Mouse (Mus musculus) G1E-ER4 (cell line): Measurements from ENCODE around the gene Znrf2. TPM values are rescaled to one million over a fixed set of nuclear protein-coding genes. Genes with fewer than 3 reads are reported as not detected.

Experiments
- GATA1 ChIP-seq: IDR thresholded peaks from one replicate; pipeline ENCODE4 v1.8.0; 2012; ENCODE audit warnings: low read length, inconsistent platforms
- polyA plus RNA-seq: library from polyadenylated mRNA; stranded (reverse); fragments of >175 nt; gene quantifications from 2 replicates; pipeline ENCODE4 v1.2.3, GENCODE M21; 2012

Gene Znrf2
- polyA plus RNA-seq: 23.2 and 31.3 TPM in 2 replicates

DNA sequence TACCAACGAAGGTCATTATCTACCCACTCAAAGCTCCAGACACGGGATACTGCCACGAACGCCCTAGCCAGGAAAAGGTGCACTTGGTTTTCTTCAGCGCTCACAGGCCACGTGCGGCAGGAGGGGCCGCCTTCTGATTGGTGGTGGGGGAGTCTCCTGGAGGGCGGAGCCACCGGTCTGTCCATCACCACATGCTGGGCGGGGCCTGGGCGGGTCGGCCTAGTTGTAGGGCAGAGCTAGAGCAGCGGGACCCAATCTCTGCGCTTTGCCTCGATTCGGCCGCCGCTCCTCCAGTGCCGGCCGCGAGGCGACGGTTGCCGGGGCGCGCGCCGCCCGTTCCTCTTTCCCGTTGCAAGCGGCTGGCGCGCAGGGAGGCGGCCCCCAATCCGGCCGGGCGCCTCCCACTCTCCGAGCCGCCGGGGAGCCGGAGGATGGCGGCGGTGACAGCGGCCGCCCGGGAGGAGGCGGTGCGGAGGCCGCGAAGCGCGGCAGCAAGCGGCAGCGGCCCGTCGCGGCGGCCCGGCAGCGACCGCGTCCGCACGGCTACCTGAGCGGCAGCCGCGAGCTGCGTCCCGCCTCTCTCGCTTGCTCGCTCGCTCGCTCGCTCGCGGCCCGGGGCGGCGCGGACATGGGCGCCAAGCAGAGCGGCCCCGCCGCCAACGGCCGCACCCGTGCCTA is at the start of gene Znrf2:
Znrf2 (plus strand) TSS at position 529 of the 678 bp plus-strand sequence.
- no peak for TF ChIP-seq GATA1

DNA sequence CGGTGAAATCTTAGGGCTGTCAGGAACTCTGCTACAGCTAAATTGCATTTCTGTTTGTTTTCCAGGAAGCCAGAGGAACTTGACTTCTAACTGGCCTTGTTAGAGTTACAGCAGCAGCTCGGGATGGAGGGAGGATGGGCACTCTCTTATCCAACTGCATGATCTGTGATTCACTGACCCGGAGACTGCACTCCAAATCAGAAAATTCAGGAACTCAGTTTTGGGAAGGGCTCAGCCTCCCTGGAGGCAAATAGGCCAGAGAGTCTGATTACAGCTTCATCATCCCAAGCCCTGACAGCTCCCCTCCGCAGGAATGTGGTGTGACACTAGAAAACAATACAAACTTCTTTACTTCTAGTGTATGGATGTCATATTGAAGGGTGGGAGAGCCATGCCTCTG is 49.0 kb upstream of the Znrf2 start:
- no peak for TF ChIP-seq GATA1

DNA sequence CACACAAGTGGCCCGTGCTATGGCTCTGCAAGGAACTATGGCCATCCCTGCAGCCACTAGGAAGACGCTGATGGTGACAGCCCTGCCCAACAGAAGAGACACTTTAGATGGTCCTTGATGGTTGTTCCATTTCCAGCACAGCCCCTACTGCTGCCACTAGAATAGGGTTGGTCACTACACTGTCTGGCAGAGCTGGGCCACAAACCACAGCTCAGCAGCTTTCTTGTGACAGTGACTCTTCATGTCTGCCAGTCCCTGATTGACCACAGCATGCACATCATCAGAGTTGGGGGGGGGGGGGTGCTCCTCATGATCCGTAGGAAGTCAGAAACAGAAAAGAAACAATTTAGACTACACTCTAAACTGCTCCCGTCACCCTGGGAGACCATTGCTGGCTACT is 46.0 kb upstream of the Znrf2 start:
- TF ChIP-seq GATA1: no peak

GRCm38 (mm10) chr6:54771171-54771570 is 45.5 kb upstream of the Znrf2 start:
- no peak for TF ChIP-seq GATA1

DNA sequence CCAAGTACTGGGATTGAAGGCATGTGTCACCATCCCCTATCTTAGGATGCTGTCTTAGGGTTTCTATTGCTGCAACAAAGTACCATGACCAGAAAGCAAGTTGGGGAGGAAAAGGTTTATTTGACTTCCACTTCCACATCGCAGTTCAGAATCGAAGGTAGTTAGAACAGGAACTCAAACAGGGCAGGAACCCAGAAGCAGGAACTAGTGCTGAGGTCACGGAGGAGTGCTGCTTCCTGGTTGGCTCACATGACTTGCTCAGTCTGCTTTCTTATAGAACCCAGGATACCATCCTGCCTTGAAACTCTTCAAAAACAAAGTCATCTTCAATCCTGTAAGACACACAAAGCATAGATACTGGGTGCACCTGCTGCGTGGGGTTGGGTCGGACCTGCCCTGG is 44.6 kb upstream of the Znrf2 start:
- no peak for TF ChIP-seq GATA1

- TF ChIP-seq GATA1: no peak
Observed at GRCm38 (mm10) chr6:54775739-54776138, 41.0 kb upstream of the Znrf2 start.

DNA sequence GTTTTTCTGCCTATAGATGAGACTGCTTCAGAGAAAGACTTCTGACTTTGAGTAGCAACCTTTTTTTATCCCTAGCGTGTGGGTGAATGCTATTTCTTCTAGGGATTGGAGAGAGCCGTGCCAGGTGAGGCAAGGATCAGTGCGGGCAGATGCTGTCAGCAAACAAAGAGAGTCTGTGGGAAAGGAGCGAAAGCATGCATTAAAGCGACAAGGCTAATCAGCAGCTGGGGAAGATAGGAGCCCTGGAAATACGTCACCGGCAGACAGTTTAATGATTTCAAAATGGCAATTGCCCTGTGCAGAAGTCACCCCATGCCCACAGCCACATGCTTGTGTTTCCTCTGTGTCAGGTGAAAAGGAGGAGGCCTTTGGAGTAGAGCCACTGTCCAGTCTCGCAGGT is 39.1 kb upstream of the Znrf2 start:
- no peak for TF ChIP-seq GATA1

DNA sequence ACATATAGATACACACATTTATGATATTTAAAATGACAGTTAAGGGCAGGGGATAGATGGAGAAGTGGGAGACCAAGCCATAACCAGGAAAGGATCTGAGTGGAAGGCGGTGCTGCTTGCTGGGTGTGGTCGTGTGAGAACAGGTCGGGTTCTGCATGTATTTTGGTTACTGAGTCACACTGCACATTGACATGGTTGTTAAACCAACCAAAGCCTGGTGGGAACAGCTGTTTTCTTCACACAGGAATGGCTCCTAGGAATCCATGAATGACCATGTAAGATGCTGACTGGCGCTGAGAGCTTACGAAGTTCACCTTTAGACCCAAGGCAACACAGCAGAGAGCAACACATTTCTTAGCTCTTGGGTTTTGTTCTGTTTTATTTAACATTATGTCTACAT is 36.7 kb upstream of the Znrf2 start:
- no peak for TF ChIP-seq GATA1

GRCm38 (mm10) chr6:54780569-54781304 is 36.0 kb upstream of the Znrf2 start:
- no peak for TF ChIP-seq GATA1

DNA sequence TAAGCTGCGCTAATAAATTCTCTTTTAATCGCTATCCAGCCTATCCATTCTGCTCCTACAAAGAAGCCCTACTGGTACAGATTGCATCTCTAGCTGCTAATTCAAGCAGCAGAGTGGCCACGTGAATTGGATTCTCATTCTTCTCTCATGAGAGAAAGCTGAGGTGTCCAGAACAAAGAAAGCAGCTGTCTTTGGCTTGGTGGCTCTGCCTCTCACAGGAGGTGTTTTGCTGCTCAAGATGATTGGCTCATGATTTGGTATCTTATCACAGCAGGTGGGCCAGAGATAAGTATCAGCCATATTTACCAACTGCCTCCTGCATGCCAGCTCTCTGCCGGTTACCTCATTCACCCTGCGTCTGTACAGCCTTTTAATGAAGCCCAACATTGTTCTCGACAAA is 34.8 kb upstream of the Znrf2 start:
- no peak for TF ChIP-seq GATA1

GRCm38 (mm10) chr6:54785098-54785730 is 31.5 kb upstream of the Znrf2 start:
- TF ChIP-seq GATA1: no peak

DNA sequence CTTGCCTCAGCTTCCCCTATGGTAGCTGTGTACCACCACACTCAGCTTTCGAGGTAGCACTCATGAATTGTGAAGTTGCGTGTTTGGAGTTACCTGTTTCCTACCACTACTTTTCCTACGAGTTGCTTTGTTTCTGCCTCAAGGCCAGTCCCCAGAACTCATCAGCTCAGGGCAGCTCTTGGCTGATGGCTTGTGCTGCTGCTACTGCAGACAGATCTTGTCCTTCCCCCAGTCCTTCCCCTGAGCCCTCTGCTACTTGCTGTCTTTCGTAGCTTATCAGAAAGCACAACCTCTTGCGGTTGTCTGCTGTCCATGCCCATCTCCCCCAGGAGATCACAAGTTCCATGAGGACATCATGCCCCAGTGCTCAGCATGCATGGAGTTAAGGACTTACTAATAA is 29.9 kb upstream of the Znrf2 start:
- TF ChIP-seq GATA1: no peak

GRCm38 (mm10) chr6:54788493-54788892 is 28.2 kb upstream of the Znrf2 start:
- no peak for TF ChIP-seq GATA1

DNA sequence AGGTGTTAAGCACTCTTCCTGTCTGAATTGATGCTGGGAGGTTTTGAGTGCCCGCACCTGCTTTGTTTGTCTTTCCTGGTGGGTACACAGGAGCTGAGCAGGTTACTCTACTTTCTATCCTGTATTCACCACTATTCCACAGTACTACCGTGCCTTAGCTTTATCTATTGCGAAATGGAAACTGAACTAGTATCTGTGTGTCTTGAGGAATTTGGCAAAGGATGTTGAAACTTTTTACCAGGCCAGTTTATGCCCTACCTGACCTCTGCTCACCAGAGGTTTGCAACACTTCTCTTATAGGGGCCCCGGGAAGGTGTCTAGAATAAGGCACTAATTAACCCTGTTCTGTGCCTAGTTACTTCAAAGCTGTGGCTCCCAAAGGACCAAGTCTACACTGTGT is 27.6 kb upstream of the Znrf2 start:
- no peak for TF ChIP-seq GATA1

DNA sequence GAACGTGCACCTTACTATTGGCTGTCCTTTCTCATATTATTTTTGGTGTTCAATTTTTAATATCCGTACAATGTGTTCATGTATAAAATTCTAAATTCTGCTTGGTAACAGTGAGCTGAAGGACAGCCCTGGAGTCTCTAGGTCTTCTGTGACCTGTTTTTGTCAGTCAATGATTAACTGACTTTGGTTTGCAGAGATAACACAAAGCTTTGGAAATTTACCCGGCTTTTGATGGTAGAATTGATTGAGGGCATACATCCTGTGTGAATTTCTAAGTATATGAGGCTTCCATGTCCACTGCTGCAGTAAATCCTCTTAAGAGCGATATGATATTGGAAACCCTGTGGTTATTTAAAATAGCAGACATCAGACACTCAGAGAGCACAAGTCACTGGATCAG is 26.6 kb upstream of the Znrf2 start:
- TF ChIP-seq GATA1: no peak

DNA sequence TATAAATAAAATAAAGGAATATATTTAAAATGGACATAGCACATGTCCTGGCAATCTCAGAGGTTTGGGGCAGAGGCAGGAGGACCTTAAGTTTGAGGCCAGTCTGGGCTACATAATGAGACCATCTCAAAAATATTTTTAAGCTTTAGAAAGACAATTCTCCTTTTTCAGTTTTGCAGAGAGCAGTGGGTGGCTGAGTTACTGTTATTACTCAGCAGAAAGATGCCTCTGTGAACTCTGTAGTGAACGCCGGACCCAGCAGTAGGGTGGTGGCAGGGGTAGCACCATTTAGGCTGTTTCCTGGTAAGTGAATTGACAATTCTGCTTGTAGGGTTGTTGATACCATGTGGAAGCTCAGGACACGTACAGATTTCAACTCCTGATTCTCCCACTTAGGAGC is 22.9 kb upstream of the Znrf2 start:
- no peak for TF ChIP-seq GATA1

DNA sequence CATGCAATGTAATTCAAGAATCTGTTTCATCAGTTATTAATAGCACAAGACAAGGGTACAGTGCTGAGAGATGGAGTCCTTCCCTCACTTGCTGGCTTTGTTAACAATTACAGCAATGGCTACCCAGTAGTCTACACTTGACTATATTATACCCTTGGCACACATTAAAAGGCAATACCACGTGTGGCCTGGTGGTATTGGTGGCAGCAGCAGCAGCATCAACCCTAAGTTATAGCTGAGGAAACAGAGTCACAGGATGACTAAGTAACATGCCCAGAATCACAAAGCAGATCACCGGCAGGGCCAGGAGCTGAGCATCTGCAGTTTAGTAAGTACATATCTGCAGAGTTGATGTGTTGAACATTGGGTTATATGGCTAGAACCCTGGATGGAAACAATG is 22.3 kb upstream of the Znrf2 start:
- no peak for TF ChIP-seq GATA1
